Mouse (Mus musculus) forebrain, postnatal 0 days (tissue): ENCODE results near the gene Iqce. TPM values are rescaled to one million over a fixed set of nuclear protein-coding genes. Genes with fewer than 3 reads are reported as not detected.

ENCODE experiments used
- ATAC-seq: fragments of 200-750 bp; cut with Nextera tagmentation; 2 replicates; pipeline ENCODE4 v1.8.0; 2017; ENCODE audit warnings: mild to moderate bottlenecking, moderate library complexity
- DNase-seq: peaks from one replicate; pipeline ENCODE4 v3.0.0-alpha.2; 2015
- H3K27ac ChIP-seq: fragments of 300-500 bp; sonication (generic); 2 replicates; pipeline ENCODE4 v1.5.1; 2014; ENCODE audit warnings: low read depth, mild to moderate bottlenecking, antibody characterized with exemption, low read length, moderate library complexity, mixed read lengths
- H3K27me3 ChIP-seq: fragments of 300-500 bp; sonication (generic); 2 replicates; pipeline ENCODE4 v1.6.1; 2014; ENCODE audit warnings: mild to moderate bottlenecking, low read length, mixed read lengths; ENCODE audit not compliant: insufficient read depth
- H3K36me3 ChIP-seq: fragments of 300-500 bp; sonication (generic); 2 replicates; pipeline ENCODE4 v1.6.1; 2014; ENCODE audit warnings: mild to moderate bottlenecking, moderate library complexity; ENCODE audit not compliant: insufficient read depth
- H3K4me1 ChIP-seq: fragments of 300-500 bp; sonication (generic); 2 replicates; pipeline ENCODE4 v1.6.1; 2014; ENCODE audit warnings: antibody characterized with exemption; ENCODE audit not compliant: insufficient read depth
- H3K4me2 ChIP-seq: fragments of 300-500 bp; sonication (generic); 2 replicates; pipeline ENCODE4 v1.6.1; 2014; ENCODE audit warnings: low read depth, mild to moderate bottlenecking, moderate library complexity
- H3K4me3 ChIP-seq: fragments of 300-500 bp; sonication (generic); 2 replicates; pipeline ENCODE4 v1.5.1; 2014; ENCODE audit warnings: low read depth, low read length, mixed read lengths
- H3K9ac ChIP-seq: fragments of 300-500 bp; sonication (generic); 2 replicates; pipeline ENCODE4 v1.6.1; 2014; ENCODE audit warnings: mild to moderate bottlenecking
- H3K9me3 ChIP-seq: fragments of 300-500 bp; sonication (generic); 2 replicates; pipeline ENCODE4 v1.6.1; 2016; ENCODE audit warnings: low read length
- CTCF ChIP-seq: sonication (generic); IDR thresholded peaks from 2 replicates; pipeline ENCODE4 v1.5.1; 2016; ENCODE audit warnings: antibody characterized with exemption, control low read depth, low read depth
- WGBS: fragments of 180-500 bp; shearing (Covaris S2); extraction: QIAGEN DNeasy Blood & Tissue Kit; methylation state at CpG from one replicate; pipeline ENCODE4 v1.1.7; 2014; 5-methylcytosine and 5-hydroxymethylcytosine counted together
- polyA plus RNA-seq: library from polyadenylated mRNA; unstranded; fragments of >200 nt; fragmentation: Nextera tagmentation; extraction: Ambion mirVana; gene quantifications from 2 replicates; pipeline ENCODE4 v1.2.1, GENCODE M21; 2015
- total RNA-seq: library from RNA; depleted of rRNA; stranded (reverse); fragments of >200 nt; gene quantifications from 2 replicates; pipeline ENCODE4 v1.2.3, GENCODE M21; 2014; rRNA removed

Gene Iqce
- total RNA-seq (30.6 TPM in 2 replicates), polyA plus RNA-seq (19.0 and 27.1 TPM in 2 replicates)

- peak; percentile 96 for DNase-seq
- WGBS, result 4% methylated on average over 30 of the region's 33 CpGs
- H3K4me1 ChIP-seq, result peaks cover 11% of the 10 kb centered on the region
- peaks cover 6% of the 10 kb centered on the region; the same call in 1 of the 2 replicates for H3K36me3 ChIP-seq
- no peak; the same call in 1 of the 2 replicates for TF ChIP-seq CTCF
- peak within 1 kb of the TSS; percentile 69 for H3K27ac ChIP-seq
- H3K27me3 ChIP-seq, result no peaks in the 10 kb centered on the region
- H3K4me3 ChIP-seq, result peak within 1 kb of the TSS; percentile 63
- H3K9me3 ChIP-seq, result no peaks in the 10 kb centered on the region
- peak; percentile 66 for ATAC-seq
- peak within 1 kb of the TSS; percentile 85 for H3K9ac ChIP-seq
- peak within 1 kb of the TSS; percentile 72 for H3K4me2 ChIP-seq
These were observed at the start of gene Iqce for GRCm38 (mm10) chr5:140702103-140702513. TSS of gene Iqce (minus strand) at chr5:140702378.

GRCm38 (mm10) chr5:140750925-140751324 lies 48.7 kb upstream of the Iqce start:
- Histone ChIP-seq H3K9ac (no peak overlapping the region), H3K27me3 (no peaks in the 10 kb centered on the region), H3K4me3 (no peak overlapping the region), H3K27ac (no peak overlapping the region), H3K4me1 (no peaks in the 10 kb centered on the region), H3K36me3 (no peaks in the 10 kb centered on the region; the same call in 1 of the 2 replicates), H3K9me3 (no peaks in the 10 kb centered on the region), H3K4me2 (no peak overlapping the region)
- ATAC-seq, result no peak
- 5% methylated on average over 1 of the region's 2 CpGs for WGBS
- DNase-seq, result peak; percentile 30
- peak; percentile 71 for TF ChIP-seq CTCF

- H3K9ac ChIP-seq, result no peak overlapping the region
- H3K4me2 ChIP-seq, result peak overlapping the region; percentile 30
- peak; percentile 92 for TF ChIP-seq CTCF
- H3K4me3 ChIP-seq, result no peak overlapping the region
- no peaks in the 10 kb centered on the region for H3K4me1 ChIP-seq
- ATAC-seq (peak; percentile 88), DNase-seq (peak; percentile 81)
- no peaks in the 10 kb centered on the region for H3K9me3 ChIP-seq
- no peaks in the 10 kb centered on the region for H3K27me3 ChIP-seq
- WGBS, result 17% methylated on average over 12 of the region's 12 CpGs
- H3K27ac ChIP-seq, result 0 out of 2 replicates have a peak overlapping the region, but pooled peaks have one; percentile 4
- no peaks in the 10 kb centered on the region for H3K36me3 ChIP-seq
These were observed 47.1 kb upstream of the Iqce start for GRCm38 (mm10) chr5:140749062-140749875.

GRCm38 (mm10) chr5:140748425-140748824 lies 46.2 kb upstream of the Iqce start:
- H3K27ac ChIP-seq, result no peak overlapping the region
- no peaks in the 10 kb centered on the region for H3K9me3 ChIP-seq
- DNase-seq, result no peak
- no peak overlapping the region for H3K9ac ChIP-seq
- TF ChIP-seq CTCF, result no peak
- 88% methylated on average over 10 of the region's 10 CpGs for WGBS
- no peak overlapping the region for H3K4me3 ChIP-seq
- no peaks in the 10 kb centered on the region for H3K4me1 ChIP-seq
- H3K36me3 ChIP-seq, result no peaks in the 10 kb centered on the region
- no peak for ATAC-seq
- H3K4me2 ChIP-seq, result no peak overlapping the region
- no peaks in the 10 kb centered on the region for H3K27me3 ChIP-seq

- peak; percentile 33; the same call in 1 of the 2 replicates for TF ChIP-seq CTCF
- Histone ChIP-seq H3K4me2 (no peak overlapping the region), H3K27ac (no peak overlapping the region), H3K27me3 (no peaks in the 10 kb centered on the region), H3K9ac (no peak overlapping the region), H3K4me3 (no peak overlapping the region), H3K4me1 (no peaks in the 10 kb centered on the region), H3K36me3 (no peaks in the 10 kb centered on the region), H3K9me3 (no peaks in the 10 kb centered on the region)
- ATAC-seq, result peak; percentile 91
- DNase-seq, result peak; percentile 66
- 27% methylated on average over 12 of the region's 12 CpGs for WGBS
These were observed 41.5 kb upstream of the Iqce start for GRCm38 (mm10) chr5:140743706-140744131.

GRCm38 (mm10) chr5:140741877-140742276 lies 39.7 kb upstream of the Iqce start:
- H3K36me3 ChIP-seq, result no peaks in the 10 kb centered on the region
- no peaks in the 10 kb centered on the region for H3K9me3 ChIP-seq
- DNase-seq (no peak), ATAC-seq (no peak)
- no peak overlapping the region for H3K4me2 ChIP-seq
- no peak overlapping the region for H3K9ac ChIP-seq
- no peak overlapping the region for H3K27ac ChIP-seq
- H3K27me3 ChIP-seq, result no peaks in the 10 kb centered on the region
- no peak overlapping the region for H3K4me3 ChIP-seq
- TF ChIP-seq CTCF, result peak; percentile 33
- no peaks in the 10 kb centered on the region for H3K4me1 ChIP-seq

- TF ChIP-seq CTCF, result no peak
- DNase-seq (no peak), ATAC-seq (no peak)
- Histone ChIP-seq H3K9ac (no peak overlapping the region), H3K27ac (no peak overlapping the region), H3K4me3 (no peak overlapping the region), H3K4me1 (no peaks in the 10 kb centered on the region), H3K27me3 (no peaks in the 10 kb centered on the region), H3K4me2 (no peak overlapping the region), H3K9me3 (no peaks in the 10 kb centered on the region), H3K36me3 (no peaks in the 10 kb centered on the region)
- WGBS, result 80% methylated on average over 11 of the region's 11 CpGs
These were observed 38.9 kb upstream of the Iqce start for GRCm38 (mm10) chr5:140741040-140741439.
